Mouse (Mus musculus) ES-Bruce4 (cell line): ENCODE measurements around the gene Ankrd1.

Experiments used
- CTCF ChIP-seq: IDR thresholded peaks from one replicate; pipeline ENCODE4 v1.8.1; 2011; ENCODE audit warnings: low read depth, low read length
- EP300 ChIP-seq: IDR thresholded peaks from 2 replicates; pipeline ENCODE4 v1.6.1; 2011; ENCODE audit warnings: low read depth, low read length; ENCODE audit not compliant: insufficient read depth
- POLR2A ChIP-seq: IDR thresholded peaks from one replicate; pipeline ENCODE4 v1.8.1; 2011; ENCODE audit warnings: low read length; ENCODE audit not compliant: insufficient read depth

- no peak for TF ChIP-seq CTCF
- no peak for TF ChIP-seq EP300
- no peak for TF ChIP-seq POLR2A
These were observed 49.2 kb upstream of the Ankrd1 start for GRCm38 (mm10) chr19:36169101-36169500.
